Mouse (Mus musculus): ENCODE measurements around the gene Ugt3a2. TPM values are rescaled to one million over a fixed set of nuclear protein-coding genes. Genes with fewer than 3 reads are reported as not detected.

Ugt3a2 gene
- polyA plus RNA-seq (2015; fragmentation: Nextera tagmentation; extraction: Ambion mirVana) = 0.09 TPM in 1 of 2 replicates, not detected in the other

DNA sequence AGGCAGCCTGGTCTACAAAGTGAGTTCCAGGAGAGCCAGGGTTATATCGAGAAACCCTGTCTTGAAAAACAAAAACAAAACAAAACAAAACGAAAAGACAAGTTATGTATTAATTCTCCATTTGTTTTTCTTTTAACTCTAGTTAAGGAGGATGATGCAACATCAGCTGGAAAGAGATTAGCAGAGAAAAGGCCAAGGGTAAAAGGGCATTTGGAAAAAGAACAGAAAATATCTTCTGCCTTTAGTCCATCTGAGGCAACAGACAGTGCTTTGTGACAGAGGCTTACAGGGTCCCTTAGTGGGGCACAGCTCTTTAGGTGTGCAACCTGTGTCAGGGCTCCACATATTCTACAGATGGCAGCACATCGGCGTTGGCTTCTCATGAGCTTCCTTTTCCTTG is at the start of gene Ugt3a2:
Gene Ugt3a2 (plus strand): TSS at position 210 of the 400 bp plus-strand sequence.
- Histone ChIP-seq H3K4me2 (ENCODE audit: low read depth, low read length) (no peak within 1 kb of the TSS), H3K27ac (ENCODE audit: low read length) (no peak within 1 kb of the TSS), H3K4me1 (replicated peaks; ENCODE audit: control insufficient read depth, insufficient read depth, low read length) (no peaks in the 10 kb centered on the region), H3K9me3 (ENCODE audit: control insufficient read depth, low read length) (no peaks in the 10 kb centered on the region), H3K27me3 (ENCODE audit: control insufficient read depth, insufficient read depth, low read depth, low read length) (no peaks in the 10 kb centered on the region), H3K9ac (ENCODE audit: low read length) (no peak within 1 kb of the TSS), H3K36me3 (ENCODE audit: control insufficient read depth, insufficient read depth, low read length) (no peaks in the 10 kb centered on the region), H3K4me3 (ENCODE audit: low read length) (no peak within 1 kb of the TSS)
- no peak for ATAC-seq (ENCODE audit: low read depth)
- 81% methylated on average over 4 of the region's 4 CpGs for WGBS

DNA sequence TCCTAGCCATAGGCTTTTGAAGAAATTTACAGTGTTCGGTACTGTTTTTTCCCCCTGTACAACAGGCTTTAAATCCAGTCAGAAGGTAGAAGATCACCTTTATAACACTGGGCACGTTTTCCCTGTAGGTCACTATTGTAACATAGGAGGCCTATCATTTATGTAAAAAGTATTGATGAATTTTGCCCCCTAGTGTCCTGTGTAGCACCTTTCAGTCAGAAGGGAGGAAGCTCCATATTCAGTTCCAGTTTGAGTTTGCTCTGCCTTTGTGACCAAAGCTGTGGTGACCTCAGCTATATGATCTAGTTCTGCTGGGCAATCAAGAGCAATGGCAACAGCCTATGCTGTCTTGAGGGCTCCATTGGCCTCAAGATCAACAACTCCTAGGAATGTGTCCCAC is 45.7 kb upstream of the Ugt3a2 start:
- WGBS = 61% methylated on average over 2 of the region's 2 CpGs
- H3K4me2 ChIP-seq (ENCODE audit: low read depth, low read length) = no peak overlapping the region
- H3K9me3 ChIP-seq (ENCODE audit: control insufficient read depth, low read length) = no peaks in the 10 kb centered on the region
- H3K27me3 ChIP-seq (ENCODE audit: control insufficient read depth, insufficient read depth, low read depth, low read length) = no peaks in the 10 kb centered on the region
- H3K9ac ChIP-seq (ENCODE audit: low read length) = no peak overlapping the region
- H3K4me3 ChIP-seq (ENCODE audit: low read length) = no peak overlapping the region
- H3K4me1 ChIP-seq (replicated peaks; ENCODE audit: control insufficient read depth, insufficient read depth, low read length) = no peaks in the 10 kb centered on the region
- ATAC-seq (ENCODE audit: low read depth) = no peak
- no peaks in the 10 kb centered on the region for H3K36me3 ChIP-seq (ENCODE audit: control insufficient read depth, insufficient read depth, low read length)
- H3K27ac ChIP-seq (ENCODE audit: low read length) = no peak overlapping the region

DNA sequence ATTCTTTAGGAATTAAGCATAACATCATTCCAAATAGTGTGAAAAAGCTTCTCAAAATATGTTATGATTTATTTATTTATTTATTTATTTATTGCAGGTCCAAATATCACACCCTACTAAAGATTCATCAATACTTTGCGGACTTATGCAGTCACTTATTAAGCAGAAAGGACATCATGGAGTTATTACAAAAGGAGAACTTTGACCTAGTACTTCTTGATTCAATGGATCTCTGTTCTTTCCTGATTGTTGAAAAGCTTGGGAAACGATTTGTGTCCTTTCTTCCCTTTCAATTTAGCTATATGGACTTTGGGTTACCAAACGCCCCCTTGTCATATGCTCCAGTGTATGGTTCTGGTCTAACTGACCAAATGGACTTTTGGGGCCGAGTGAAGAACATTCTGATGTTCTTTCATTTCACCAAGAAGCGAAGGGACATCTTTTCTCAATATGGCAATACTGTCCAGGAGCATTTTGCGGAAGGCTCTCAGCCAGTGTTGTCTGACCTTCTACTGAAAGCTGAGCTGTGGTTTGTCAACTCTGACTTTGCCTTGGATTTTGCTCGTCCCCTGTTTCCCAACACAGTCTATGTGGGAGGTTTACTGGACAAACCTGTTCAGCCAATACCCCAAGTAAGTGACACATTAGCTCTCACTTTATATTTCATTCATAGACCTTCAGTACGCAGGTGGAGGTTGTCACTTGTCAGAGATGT is 29.2 kb upstream of the Ugt3a2 start:
- Histone ChIP-seq H3K27ac (ENCODE audit: low read length) (no peak overlapping the region), H3K4me1 (replicated peaks; ENCODE audit: control insufficient read depth, insufficient read depth, low read length) (no peaks in the 10 kb centered on the region), H3K27me3 (ENCODE audit: control insufficient read depth, insufficient read depth, low read depth, low read length) (no peaks in the 10 kb centered on the region), H3K4me3 (ENCODE audit: low read length) (no peak overlapping the region), H3K4me2 (ENCODE audit: low read depth, low read length) (no peak overlapping the region), H3K9me3 (ENCODE audit: control insufficient read depth, low read length) (no peaks in the 10 kb centered on the region), H3K36me3 (ENCODE audit: control insufficient read depth, insufficient read depth, low read length) (no peaks in the 10 kb centered on the region), H3K9ac (ENCODE audit: low read length) (no peak overlapping the region)
- WGBS = 71% methylated on average over 8 of the region's 8 CpGs
- no peak for ATAC-seq (ENCODE audit: low read depth)

DNA sequence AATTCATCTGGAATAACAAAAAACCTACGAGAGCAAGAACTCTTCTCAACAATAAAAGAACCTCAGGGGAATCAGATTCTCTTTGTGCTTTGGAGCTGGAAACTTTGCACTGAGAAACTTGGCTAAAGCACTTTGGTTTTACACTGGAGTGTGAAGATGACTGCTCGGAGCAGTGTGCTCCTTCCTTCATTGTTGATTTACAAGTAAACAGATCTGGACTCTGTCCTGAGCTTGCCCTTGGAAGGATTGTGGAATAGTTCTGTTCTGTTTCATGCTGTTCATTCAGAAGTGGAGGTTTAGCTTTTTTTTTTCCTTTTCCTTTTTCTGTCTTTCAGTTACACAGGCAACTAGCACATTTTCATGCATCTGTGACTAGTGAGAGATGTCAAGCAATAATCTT is 754 bp upstream of the Ugt3a2 start:
- WGBS = 78% methylated on average over 2 of the region's 2 CpGs

DNA sequence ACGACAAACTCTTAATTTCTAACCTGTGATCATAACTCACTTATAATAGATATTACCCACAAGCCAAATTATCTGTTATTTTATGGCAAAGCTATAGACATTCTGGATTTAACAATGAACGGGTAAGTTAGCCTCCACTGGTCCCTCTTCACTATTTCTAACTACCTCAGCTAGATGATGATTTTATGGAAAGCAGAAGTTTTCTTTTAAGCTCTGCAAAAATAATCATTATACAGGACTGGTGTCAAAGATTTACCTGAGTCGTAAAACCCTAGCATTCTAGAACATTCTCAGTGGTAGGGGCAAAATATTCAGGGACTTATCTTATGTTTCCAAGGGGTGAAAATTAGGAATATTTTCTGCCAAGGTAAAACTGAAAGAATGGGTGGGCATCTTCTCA is 1.3 kb downstream of the Ugt3a2 start:
- Histone ChIP-seq H3K4me2 (ENCODE audit: low read depth, low read length) (no peak overlapping the region), H3K4me1 (replicated peaks; ENCODE audit: control insufficient read depth, insufficient read depth, low read length) (no peaks in the 10 kb centered on the region), H3K27ac (ENCODE audit: low read length) (no peak overlapping the region), H3K9me3 (ENCODE audit: control insufficient read depth, low read length) (no peaks in the 10 kb centered on the region), H3K36me3 (ENCODE audit: control insufficient read depth, insufficient read depth, low read length) (no peaks in the 10 kb centered on the region), H3K9ac (ENCODE audit: low read length) (no peak overlapping the region), H3K4me3 (ENCODE audit: low read length) (no peak overlapping the region), H3K27me3 (ENCODE audit: control insufficient read depth, insufficient read depth, low read depth, low read length) (no peaks in the 10 kb centered on the region)
- ATAC-seq (ENCODE audit: low read depth) = no peak
- 71% methylated on average over 3 of the region's 3 CpGs for WGBS

More for the DNA sequence above, 754 bp upstream of the Ugt3a2 start:
- no peak overlapping the region for H3K4me2 ChIP-seq (ENCODE audit: low read depth, low read length)
- no peak for ATAC-seq (ENCODE audit: low read depth)
- H3K4me1 ChIP-seq (replicated peaks; ENCODE audit: control insufficient read depth, insufficient read depth, low read length) = no peaks in the 10 kb centered on the region
- H3K9me3 ChIP-seq (ENCODE audit: control insufficient read depth, low read length) = no peaks in the 10 kb centered on the region
- H3K36me3 ChIP-seq (ENCODE audit: control insufficient read depth, insufficient read depth, low read length) = no peaks in the 10 kb centered on the region
- H3K27ac ChIP-seq (ENCODE audit: low read length) = no peak overlapping the region
- no peak overlapping the region for H3K9ac ChIP-seq (ENCODE audit: low read length)
- H3K4me3 ChIP-seq (ENCODE audit: low read length) = no peak overlapping the region
- no peaks in the 10 kb centered on the region for H3K27me3 ChIP-seq (ENCODE audit: control insufficient read depth, insufficient read depth, low read depth, low read length)

DNA sequence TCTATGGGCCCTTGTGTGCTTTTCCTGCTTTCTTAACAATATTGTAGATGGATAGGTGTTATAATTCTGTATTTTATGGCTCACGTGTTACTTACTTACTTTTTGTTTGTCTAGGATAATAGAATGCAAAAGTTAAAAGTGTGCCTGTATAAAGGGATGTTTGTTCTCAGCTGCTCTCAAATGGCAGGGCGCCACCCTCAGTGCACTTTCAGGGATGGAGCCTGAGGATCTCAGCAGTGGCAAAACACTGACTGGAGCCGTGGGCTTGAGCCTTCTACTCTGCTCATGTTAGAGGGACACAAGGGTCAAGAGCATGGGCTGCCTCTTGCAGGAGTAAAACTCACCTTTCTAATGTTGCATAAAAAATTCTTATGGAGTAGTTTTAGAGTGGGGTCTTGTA is 1.7 kb downstream of the Ugt3a2 start:
- Histone ChIP-seq H3K4me3 (ENCODE audit: low read length) (no peak overlapping the region), H3K4me2 (ENCODE audit: low read depth, low read length) (no peak overlapping the region), H3K27me3 (ENCODE audit: control insufficient read depth, insufficient read depth, low read depth, low read length) (no peaks in the 10 kb centered on the region), H3K36me3 (ENCODE audit: control insufficient read depth, insufficient read depth, low read length) (no peaks in the 10 kb centered on the region), H3K9me3 (ENCODE audit: control insufficient read depth, low read length) (no peaks in the 10 kb centered on the region), H3K4me1 (replicated peaks; ENCODE audit: control insufficient read depth, insufficient read depth, low read length) (no peaks in the 10 kb centered on the region), H3K27ac (ENCODE audit: low read length) (no peak overlapping the region), H3K9ac (ENCODE audit: low read length) (no peak overlapping the region)
- WGBS = 43% methylated on average over 3 of the region's 3 CpGs
- no peak for ATAC-seq (ENCODE audit: low read depth)

DNA sequence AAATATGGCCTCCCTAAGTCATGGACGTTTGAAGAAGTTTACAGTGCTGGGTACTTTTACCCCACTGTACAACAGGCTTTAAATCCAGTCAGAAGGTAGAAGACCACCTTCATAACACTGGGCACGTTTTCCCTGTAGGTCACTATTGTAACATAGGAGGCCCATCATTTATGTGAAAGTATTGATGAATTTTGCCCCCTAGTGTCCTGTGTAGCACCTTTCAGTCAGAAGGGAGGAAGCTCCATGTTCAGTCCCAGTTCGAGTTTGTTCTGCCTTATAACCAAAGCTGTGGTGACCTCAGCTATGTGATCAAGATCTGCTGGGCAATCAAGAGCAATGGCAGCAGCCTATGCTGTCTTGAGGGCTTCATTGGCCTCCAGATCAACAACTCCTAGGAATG is 13.4 kb downstream of the Ugt3a2 start:
- H3K36me3 ChIP-seq (ENCODE audit: control insufficient read depth, insufficient read depth, low read length) = no peaks in the 10 kb centered on the region
- H3K9me3 ChIP-seq (ENCODE audit: control insufficient read depth, low read length) = no peaks in the 10 kb centered on the region
- no peaks in the 10 kb centered on the region for H3K4me1 ChIP-seq (replicated peaks; ENCODE audit: control insufficient read depth, insufficient read depth, low read length)
- H3K27ac ChIP-seq (ENCODE audit: low read length) = no peak overlapping the region
- H3K27me3 ChIP-seq (ENCODE audit: control insufficient read depth, insufficient read depth, low read depth, low read length) = no peaks in the 10 kb centered on the region
- H3K4me3 ChIP-seq (ENCODE audit: low read length) = no peak overlapping the region
- WGBS = 34% methylated on average over 3 of the region's 3 CpGs
- no peak for ATAC-seq (ENCODE audit: low read depth)
- no peak overlapping the region for H3K9ac ChIP-seq (ENCODE audit: low read length)
- no peak overlapping the region for H3K4me2 ChIP-seq (ENCODE audit: low read depth, low read length)

DNA sequence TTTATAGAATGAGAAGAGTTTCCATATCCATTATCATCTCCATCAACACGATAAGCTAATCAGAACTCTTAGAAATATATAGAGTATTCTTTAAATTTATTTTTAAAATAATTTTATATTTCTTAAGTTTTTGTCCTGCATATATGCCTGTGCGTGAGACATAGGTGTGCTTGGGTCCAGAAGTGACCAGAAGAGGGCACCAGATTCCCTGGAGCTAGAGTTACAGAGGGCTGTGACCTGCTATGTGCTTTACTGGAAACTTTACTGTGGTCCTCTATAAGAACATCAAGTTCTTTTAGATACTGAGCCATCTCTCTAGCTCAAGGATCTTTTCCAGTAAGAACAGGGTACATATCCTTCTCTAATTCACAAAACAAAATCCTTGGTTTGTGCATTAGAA is 27.5 kb downstream of the Ugt3a2 start:
- no peaks in the 10 kb centered on the region for H3K27me3 ChIP-seq (ENCODE audit: control insufficient read depth, insufficient read depth, low read depth, low read length)
- H3K9ac ChIP-seq (ENCODE audit: low read length) = no peak overlapping the region
- no peak for ATAC-seq (ENCODE audit: low read depth)
- no peak overlapping the region for H3K4me3 ChIP-seq (ENCODE audit: low read length)
- no peaks in the 10 kb centered on the region for H3K36me3 ChIP-seq (ENCODE audit: control insufficient read depth, insufficient read depth, low read length)
- WGBS = 59% methylated on average over 2 of the region's 2 CpGs
- H3K9me3 ChIP-seq (ENCODE audit: control insufficient read depth, low read length) = no peaks in the 10 kb centered on the region
- H3K4me2 ChIP-seq (ENCODE audit: low read depth, low read length) = no peak overlapping the region
- H3K27ac ChIP-seq (ENCODE audit: low read length) = no peak overlapping the region
- no peaks in the 10 kb centered on the region for H3K4me1 ChIP-seq (replicated peaks; ENCODE audit: control insufficient read depth, insufficient read depth, low read length)

DNA sequence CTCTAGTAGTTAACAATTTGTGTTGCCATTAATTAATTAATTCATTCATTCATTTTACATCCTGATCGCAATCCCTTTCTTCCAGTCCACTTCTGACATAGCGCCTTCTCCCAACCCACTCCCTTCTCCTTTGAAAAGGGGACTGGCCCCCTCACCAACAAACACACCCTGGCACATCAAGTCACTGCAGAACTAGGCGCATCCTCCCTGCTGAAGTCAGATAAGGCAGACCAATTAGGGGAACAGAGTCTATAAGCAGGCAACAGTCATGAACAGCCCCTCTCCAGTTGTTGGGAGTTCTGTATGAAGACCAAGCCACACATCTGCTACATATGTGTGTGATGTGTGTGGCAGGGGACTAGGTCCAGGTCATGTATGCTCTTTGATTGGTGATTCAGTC is 33.4 kb downstream of the Ugt3a2 start:
- H3K9ac ChIP-seq (ENCODE audit: low read length) = no peak overlapping the region
- no peaks in the 10 kb centered on the region for H3K36me3 ChIP-seq (ENCODE audit: control insufficient read depth, insufficient read depth, low read length)
- H3K4me1 ChIP-seq (replicated peaks; ENCODE audit: control insufficient read depth, insufficient read depth, low read length) = no peaks in the 10 kb centered on the region
- 83% methylated on average over 3 of the region's 3 CpGs for WGBS
- no peaks in the 10 kb centered on the region for H3K9me3 ChIP-seq (ENCODE audit: control insufficient read depth, low read length)
- H3K27me3 ChIP-seq (ENCODE audit: control insufficient read depth, insufficient read depth, low read depth, low read length) = no peaks in the 10 kb centered on the region
- no peak overlapping the region for H3K27ac ChIP-seq (ENCODE audit: low read length)
- no peak for ATAC-seq (ENCODE audit: low read depth)
- no peak overlapping the region for H3K4me2 ChIP-seq (ENCODE audit: low read depth, low read length)
- H3K4me3 ChIP-seq (ENCODE audit: low read length) = no peak overlapping the region

DNA sequence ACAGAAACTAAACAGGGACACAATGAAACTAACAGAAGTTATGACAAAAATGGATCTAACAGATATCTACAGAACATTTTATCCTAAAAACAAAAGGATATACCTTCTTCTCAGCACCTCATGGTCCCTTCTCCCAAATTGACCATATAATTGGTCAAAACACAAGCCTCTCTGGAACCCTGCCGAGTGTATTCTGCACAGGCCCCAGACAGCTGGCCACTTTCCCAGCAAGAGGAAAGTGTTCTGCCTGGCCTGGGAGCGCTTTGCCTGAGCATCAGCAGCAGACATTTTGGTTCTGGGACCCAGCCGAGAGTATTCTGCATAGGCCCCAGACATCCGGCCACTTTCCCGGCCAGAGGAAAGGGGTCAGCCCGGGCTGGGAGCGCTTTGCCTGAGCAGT is 40.9 kb downstream of the Ugt3a2 start:
- WGBS = 86% methylated on average over 7 of the region's 7 CpGs
- no peak for ATAC-seq (ENCODE audit: low read depth)
- H3K4me1 ChIP-seq (replicated peaks; ENCODE audit: control insufficient read depth, insufficient read depth, low read length) = no peaks in the 10 kb centered on the region

More for the DNA sequence above, 40.9 kb downstream of the Ugt3a2 start:
- Histone ChIP-seq H3K9me3 (ENCODE audit: control insufficient read depth, low read length) (no peaks in the 10 kb centered on the region), H3K9ac (ENCODE audit: low read length) (no peak overlapping the region), H3K4me2 (ENCODE audit: low read depth, low read length) (no peak overlapping the region), H3K4me3 (ENCODE audit: low read length) (no peak overlapping the region), H3K27me3 (ENCODE audit: control insufficient read depth, insufficient read depth, low read depth, low read length) (no peaks in the 10 kb centered on the region), H3K27ac (ENCODE audit: low read length) (no peak overlapping the region), H3K36me3 (ENCODE audit: control insufficient read depth, insufficient read depth, low read length) (no peaks in the 10 kb centered on the region)
